Mouse (Mus musculus): ENCODE results near the gene Atrip.
A peak's percentile ranks its signal among the peaks of the same experiment; 100 is the strongest.

The Atrip gene

GRCm38 (mm10) chr9:109058006-109058765 is 15.7 kb downstream of the Atrip start:
- DNase-seq (ENCODE audit: low spot score in 2 of 2), result peak in 1 of 2 experiments; percentile 55

DNA sequence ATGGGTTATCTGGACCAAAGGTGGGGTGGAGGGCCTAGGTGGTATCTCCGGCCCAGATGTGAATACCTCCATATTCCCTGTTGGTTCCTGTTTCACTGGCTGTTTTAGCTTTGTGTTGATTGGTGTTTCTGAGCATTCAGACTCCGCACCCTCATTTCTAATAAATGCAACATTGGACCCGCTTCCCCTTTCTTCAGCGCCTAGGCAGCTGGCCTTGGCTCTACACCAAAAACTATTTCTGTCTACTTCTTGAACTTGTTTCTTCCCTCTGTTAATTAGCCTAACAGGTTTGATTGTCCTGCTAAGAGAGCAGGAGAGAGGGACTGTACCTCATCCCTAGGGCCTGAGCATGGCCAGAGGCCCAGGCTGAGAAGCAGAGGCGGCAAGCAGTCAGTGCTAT is 16.4 kb downstream of the Atrip start:
- DNase-seq (ENCODE audit: low spot score in 2 of 2), result peak in 1 of 2 experiments; percentile 26

GRCm38 (mm10) chr9:109056916-109057315 is 17.0 kb downstream of the Atrip start:
- DNase-seq (ENCODE audit: low spot score in 2 of 2), result peak in 1 of 2 experiments; percentile 54

DNA sequence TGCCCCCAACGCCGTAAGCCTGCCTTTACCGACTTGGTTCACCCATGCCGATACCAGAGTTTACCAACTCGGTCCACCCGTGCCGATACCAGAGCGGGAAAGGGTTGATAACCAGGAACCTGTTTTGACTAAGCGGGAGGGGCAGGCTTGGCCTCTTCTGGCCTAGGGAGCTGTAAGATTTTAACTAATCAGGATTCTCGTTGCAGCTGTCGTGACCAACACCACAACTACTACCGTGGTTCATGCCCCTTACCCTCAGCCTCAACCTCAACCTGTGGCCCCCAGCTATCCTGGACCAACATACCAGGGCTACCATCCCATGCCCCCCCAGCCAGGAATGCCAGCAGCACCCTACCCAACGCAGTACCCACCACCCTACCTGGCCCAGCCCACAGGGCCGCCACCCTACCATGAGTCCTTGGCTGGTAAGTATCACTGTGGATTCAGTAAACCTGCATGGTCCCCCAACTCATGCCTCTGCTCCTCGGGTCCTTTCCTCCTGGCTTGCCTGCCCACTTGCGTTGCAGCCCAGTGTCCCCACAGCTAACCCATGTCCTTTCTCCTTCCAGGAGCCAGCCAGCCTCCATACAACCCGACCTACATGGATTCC is 17.7 kb downstream of the Atrip start:
- DNase-seq (ENCODE audit: low spot score in 2 of 2), result peak in 1 of 2 experiments; percentile 56

DNA sequence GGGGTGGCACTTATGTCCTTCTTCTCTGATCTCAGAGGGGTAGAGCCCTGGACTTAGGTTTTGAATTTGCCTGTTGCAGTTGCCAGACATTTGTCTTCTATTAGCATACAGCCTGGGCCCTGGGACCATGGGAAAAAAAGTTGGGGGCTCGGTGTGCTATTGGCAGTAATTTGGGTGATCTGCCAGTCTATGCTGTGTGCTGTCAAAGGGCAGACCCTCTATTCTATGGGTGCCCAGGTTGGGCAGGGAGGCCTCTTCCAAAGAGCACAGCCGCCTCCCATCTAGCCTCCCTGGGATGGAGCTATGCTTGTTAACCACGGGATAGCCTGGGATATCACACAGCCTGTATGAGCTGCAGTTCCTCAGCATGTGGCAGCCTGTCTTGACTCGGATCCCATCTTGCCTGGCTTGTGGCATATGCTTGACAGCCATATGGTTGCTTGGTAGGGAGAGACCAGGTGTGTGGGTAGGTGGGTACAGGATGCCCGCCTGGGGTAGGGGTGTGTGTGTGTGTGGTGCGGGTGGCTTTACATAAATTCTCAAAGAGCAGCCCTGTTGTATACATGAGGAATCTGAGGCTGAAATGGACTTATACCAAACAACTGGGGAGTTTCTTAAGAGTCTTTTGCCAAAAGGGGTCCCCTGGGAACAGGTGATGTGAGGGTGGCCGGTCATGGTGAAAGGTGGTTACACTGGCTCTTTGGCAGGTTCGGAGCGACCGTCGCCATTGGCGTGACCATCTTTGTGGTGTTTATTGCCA is 18.5 kb downstream of the Atrip start:
- DNase-seq (ENCODE audit: low spot score in 2 of 2), result peak in 1 of 2 experiments; percentile 47

DNA sequence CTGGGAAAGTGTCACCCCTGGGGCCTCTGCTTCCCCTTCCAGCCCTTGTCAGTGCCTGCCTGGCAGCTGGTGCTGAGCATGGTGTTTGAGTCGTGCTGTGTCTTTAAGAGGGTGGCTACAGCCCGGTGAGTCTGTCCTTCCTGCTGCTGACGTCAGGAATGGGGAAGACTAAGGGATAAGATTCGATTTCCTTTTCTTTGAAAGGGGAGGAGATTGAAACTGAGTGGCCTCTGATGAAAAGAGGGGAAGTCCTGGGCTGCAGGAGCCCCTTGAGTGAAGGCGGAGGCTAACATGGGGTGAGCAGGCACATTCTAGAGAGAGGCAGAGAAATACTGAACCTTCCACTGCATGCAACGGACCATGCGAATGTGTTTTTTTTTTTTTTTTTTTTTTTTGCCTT is 19.2 kb downstream of the Atrip start:
- peak; percentile 57 to 64 for DNase-seq (ENCODE audit: low spot score in 2 of 2)

DNA sequence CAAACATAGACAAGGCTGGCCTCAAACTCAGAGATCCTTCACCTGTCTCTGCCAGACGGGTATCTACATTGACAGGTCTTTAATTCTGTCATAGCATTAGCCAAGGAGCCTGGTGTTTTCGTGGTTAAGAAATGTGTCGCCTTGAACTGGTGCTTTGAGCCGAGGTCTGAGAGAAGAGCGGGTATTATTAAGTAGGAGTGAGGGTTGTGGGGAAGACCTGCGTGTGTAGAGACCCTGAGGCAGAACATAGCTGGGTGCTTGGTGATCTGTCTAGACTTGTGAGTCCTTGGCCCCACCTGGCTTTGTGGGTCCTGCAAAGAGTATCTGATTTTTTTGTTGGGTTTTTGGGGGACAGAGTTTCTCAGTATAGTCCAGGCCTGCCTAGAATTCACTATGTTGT is 20.1 kb downstream of the Atrip start:
- DNase-seq (ENCODE audit: low spot score in 2 of 2), result peak in 1 of 2 experiments; percentile 41

DNA sequence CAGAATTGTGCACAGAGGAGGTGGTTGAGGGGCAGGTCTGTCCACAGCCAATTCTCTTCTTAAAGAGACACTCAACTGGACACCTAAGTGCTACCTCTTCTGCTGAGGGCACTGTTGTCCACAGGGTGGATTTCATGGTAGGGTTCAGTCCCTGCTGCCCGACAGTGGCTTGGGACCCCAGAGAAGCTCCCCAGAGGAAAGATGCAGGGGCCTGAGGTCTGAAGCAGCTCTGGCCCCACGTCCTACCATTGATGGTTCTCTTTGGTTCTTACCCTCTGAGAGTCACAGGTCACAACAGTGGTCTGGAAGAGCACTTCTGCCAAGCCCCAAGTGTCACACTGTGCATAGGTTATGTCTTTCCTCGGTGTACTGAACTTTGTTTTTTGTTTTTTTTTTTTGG is 20.6 kb downstream of the Atrip start:
- DNase-seq (ENCODE audit: low spot score in 2 of 2), result peak; percentile 9 to 33

DNA sequence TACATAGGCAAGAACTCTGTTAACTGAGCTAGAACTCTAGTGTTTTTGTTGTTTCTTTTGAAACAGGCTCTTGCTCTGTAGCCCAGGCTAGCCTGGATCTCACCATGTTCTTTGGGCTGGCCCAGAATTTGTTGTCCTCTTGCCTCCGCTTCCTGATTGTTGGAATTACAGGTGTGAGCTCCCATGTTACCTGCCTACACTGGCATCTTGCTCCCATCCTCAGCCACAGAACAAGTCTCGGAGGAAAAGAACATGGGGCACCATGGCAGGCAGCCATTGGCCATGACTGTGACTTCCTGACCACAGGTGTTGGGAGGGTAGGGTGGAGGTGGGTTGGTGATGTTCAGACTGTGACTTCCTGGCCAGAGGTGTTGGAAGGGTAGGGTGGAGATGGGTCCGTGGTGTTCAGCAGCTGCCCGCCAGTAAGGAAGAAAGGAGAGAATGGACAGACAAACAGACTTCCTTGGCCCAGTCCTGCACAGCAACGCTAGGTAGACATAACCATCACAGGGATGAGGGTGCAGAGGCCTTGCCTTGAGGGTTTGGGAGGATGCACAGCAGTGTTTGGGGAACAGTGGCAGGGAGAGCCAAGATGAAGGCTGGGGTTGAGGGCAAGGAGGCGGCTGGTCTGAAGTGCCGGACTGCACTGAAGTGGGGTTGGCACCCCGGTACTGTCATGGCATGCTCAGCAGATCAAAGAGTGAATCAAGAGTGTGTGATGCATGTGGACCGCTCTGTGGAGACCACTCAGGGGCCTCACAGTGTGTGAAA is 21.2 kb downstream of the Atrip start:
- DNase-seq (ENCODE audit: low spot score in 2 of 2), result peak; percentile 14 to 52

DNA sequence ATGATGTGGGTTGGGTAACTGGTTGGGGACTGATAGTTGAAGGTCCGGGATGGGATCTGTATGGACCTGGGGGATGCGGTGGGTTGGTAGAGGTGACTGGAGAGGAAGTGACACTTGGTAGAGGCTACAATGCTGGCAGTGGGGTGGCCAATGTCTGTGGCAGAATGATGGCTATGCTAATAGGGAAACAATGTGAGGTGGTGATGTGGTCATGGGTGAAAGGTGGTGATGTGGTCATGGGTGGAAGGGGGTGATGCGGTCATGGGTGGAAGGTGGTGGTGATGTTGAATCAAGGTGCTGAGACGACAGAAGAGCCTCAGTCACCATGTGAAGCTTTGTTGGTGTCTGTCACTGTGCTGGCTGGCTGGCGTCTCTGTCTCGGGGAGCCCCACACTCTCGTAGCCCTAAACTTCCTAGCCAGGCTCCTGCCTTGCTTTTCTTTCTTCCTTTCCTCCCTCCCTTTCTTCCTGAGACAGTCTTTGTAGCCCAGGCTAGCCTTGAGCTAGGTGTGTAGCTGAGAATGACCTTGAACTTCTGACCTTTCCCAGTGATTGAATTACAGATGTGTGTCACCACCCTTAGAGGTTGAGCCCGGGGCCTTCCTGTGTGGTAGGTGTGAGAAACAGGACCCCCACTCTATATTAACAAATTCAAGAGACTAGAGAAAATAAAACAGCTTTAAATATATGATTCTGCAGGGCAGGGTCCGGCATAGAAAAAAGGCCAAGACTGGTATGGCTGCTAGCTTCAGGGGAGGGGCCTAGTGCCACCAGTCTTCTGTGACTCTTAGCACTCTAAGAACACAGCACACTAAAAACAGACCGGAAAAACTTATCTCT is 22.1 kb downstream of the Atrip start:
- peak; percentile 12 to 39 for DNase-seq (ENCODE audit: low spot score in 2 of 2)

GRCm38 (mm10) chr9:109051011-109051501 is 22.9 kb downstream of the Atrip start:
- DNase-seq (ENCODE audit: low spot score in 2 of 2), result peak; percentile 15 to 55

GRCm38 (mm10) chr9:109050674-109050997 is 23.3 kb downstream of the Atrip start:
- peak in 1 of 2 experiments; percentile 11 for DNase-seq (ENCODE audit: low spot score in 2 of 2)

DNA sequence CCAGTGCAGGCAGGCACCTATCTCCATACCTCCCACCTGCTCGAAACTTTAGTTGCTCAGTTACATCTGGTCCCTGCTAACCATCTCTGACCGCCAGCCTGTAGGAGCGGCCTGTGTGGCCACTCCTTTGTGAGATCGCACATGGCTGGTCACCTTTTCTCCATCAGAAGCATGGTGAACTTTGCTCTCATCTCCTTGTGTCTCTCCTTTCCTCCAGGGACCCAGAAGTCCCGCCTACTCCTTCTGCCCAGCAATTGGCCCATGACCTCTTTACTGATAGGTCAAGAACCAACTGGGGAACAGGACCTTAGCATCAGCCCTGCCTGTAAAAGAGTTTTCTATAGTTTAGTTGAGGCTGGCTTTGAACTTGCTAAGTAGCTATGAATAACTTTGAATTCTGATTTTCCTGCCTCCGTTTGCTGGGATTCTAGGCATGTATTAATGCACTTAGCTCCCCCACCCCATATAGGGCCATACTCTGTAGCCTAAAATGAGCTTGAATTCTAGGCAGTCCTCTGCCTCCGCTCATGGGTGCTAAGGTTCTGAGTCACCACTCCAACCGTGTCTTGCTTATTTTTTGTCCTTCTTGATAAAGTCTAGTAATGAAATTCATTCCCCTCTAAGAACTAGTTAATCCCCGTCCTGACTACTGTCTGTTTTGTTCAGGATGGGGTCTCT is 23.8 kb downstream of the Atrip start:
- peak; percentile 9 to 34 for DNase-seq (ENCODE audit: low spot score in 2 of 2)

GRCm38 (mm10) chr9:109049316-109049715 is 24.6 kb downstream of the Atrip start:
- DNase-seq (ENCODE audit: low spot score in 2 of 2), result no peak

GRCm38 (mm10) chr9:109046306-109046705 is 27.6 kb downstream of the Atrip start:
- peak in 1 of 2 experiments; percentile 64 for DNase-seq (ENCODE audit: low spot score in 2 of 2)

GRCm38 (mm10) chr9:109041351-109041750 is 32.6 kb downstream of the Atrip start:
- peak in 1 of 2 experiments; percentile 35 for DNase-seq (ENCODE audit: low spot score in 2 of 2)

DNA sequence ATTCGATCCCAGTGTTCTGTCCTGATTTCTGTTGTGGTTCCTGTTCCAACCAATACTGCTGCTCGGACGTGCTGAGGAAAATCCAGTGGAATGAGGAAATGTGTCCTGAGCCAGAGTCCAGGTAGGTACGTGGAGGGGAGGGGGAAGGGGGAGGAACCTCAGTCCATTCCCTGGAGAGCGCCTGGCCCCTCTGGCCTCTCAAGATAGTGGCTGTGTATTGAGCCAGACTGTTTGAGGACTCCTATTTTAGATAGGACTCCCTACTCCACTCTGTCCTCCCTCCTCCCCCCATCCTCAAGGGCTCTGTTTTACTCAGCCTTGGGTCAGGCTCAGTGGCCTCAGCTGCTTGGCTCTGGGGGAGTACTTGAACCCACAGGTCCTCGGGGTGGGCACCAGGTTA is 33.0 kb downstream of the Atrip start:
- peak in 1 of 2 experiments; percentile 53 for DNase-seq (ENCODE audit: low spot score in 2 of 2)

- DNase-seq (ENCODE audit: low spot score in 2 of 2), result peak in 1 of 2 experiments; percentile 16
Observed at GRCm38 (mm10) chr9:109040216-109040615, 33.7 kb downstream of the Atrip start.

GRCm38 (mm10) chr9:109039681-109040080 is 34.2 kb downstream of the Atrip start:
- peak in 1 of 2 experiments; percentile 50 for DNase-seq (ENCODE audit: low spot score in 2 of 2)

GRCm38 (mm10) chr9:109038901-109039364 is 35.0 kb downstream of the Atrip start:
- peak in 1 of 2 experiments; percentile 60 for DNase-seq (ENCODE audit: low spot score in 2 of 2)
